Mouse (Mus musculus) cerebellum, adult 2 months (tissue): ENCODE measurements around the gene Kif27.
A peak's percentile ranks its signal among the peaks of the same experiment; 100 is the strongest.

ENCODE experiments used
- CTCF ChIP-seq: fragments of 200-500 bp; IDR thresholded peaks from 2 replicates; pipeline ENCODE4 v1.5.1; 2011; ENCODE audit warnings: low read depth, mild to moderate bottlenecking, control low read depth, low read length, moderate library complexity, borderline replicate concordance; ENCODE audit not compliant: insufficient read depth
- POLR2A ChIP-seq: fragments of 200-500 bp; IDR thresholded peaks from 2 replicates; pipeline ENCODE4 v1.6.1; 2011; ENCODE audit warnings: low read length, control low read depth, borderline replicate concordance; ENCODE audit not compliant: insufficient read depth

GRCm38 (mm10) chr13:58274259-58274991, 84.5 kb downstream of the Kif27 start:
- TF ChIP-seq POLR2A: 0 out of 2 replicates have a peak, but pooled peaks have one; percentile 19
- no peak for TF ChIP-seq CTCF
